Mouse (Mus musculus) ovary, postnatal 36 days (tissue): ENCODE data around the gene Olfr700.
"Not testable (repeated sequence)": the region's sequence is repeated elsewhere in the genome, so short reads cannot be mapped to it uniquely, and the experiment has no call there.

Experiments
- DNase-seq: peaks from one replicate; pipeline ENCODE4 v3.0.0; 2022; ENCODE audit warnings: low spot score, mixed read lengths

The Olfr700 gene

DNA sequence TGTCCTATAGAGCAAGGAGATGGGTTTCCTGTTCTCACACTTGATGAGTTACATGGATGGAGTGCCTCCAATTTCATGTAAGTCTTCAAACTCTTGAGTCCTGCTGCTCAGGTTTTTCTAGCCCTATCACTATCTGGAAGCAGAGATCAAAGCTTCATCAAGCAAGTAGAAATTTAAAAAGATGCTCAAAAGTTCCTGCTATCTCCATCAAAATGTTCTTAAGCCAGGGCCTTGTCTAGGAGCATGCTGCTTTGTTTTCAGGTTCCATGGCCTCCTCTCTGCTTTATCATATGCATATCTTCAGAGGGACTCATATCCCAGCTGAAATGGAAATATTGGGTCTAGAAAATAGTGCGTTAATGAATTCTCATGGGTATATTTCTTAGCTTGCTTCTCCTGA is at the start of gene Olfr700:
Gene Olfr700 (minus strand): TSS at position 101 of the 400 bp plus-strand sequence.
- no peak for DNase-seq

DNA sequence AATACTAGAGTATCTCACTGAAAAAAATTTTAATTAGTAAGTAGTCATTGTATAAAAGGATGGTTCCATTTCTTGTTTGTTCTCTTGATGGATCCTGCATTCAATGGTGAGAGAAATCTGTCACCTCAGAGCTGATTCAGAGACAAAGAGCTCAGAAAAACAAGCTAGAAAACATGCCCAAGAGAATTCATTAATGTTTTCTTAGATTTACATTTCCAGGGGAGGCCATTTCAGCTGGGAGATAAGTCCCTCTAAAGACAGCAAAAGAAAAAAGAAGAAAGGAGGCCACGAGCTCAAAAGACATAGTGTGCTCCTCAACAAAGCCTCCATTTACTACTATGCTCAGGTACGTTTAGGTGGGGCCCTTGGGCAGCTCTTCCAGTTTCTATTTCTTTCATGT is 34.4 kb upstream of the Olfr700 start, which contains the start of gene Olfr703:
Gene Olfr703 (plus strand): TSS at position 301 of the 400 bp plus-strand sequence.
- DNase-seq = no peak

DNA sequence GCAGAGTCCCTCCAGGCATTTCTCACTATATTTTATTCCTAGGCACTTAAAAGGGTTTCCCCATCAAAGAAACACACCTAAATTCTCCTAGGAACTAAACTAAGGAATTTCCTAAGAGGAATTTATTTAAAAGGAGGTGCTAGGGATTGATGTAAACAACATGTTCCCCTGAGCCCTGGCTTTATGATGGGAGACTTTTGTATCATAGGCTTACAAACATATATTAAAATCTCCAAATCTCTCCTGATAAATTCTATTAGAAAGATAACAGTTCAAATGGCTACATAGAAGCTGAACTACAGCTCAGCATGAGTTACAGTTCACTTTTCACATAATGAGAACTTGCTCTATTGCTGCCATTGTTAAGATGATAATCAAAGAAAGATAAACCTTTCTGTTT is 25.2 kb upstream of the Olfr700 start, which contains the start of gene Olfr702:
Gene Olfr702 (minus strand): TSS at position 101 of the 400 bp plus-strand sequence.
- no peak for DNase-seq

DNA sequence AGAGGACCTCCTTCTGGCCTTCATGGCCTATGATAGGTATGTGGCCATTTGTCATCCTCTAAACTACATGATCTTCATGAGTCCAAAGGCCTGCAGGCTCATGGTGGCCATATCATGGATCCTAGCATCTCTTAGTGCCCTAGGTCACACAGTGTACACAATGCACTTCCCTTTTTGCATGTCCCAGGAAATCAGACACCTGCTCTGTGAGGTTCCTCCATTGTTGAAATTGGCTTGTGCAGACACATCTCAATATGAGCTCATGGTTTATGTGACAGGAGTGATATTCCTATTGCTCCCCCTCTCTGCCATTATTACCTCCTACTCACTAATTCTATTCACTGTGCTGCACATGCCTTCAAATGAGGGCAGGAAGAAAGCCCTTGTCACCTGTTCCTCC is 9.8 kb upstream of the Olfr700 start:
- no peak for DNase-seq

DNA sequence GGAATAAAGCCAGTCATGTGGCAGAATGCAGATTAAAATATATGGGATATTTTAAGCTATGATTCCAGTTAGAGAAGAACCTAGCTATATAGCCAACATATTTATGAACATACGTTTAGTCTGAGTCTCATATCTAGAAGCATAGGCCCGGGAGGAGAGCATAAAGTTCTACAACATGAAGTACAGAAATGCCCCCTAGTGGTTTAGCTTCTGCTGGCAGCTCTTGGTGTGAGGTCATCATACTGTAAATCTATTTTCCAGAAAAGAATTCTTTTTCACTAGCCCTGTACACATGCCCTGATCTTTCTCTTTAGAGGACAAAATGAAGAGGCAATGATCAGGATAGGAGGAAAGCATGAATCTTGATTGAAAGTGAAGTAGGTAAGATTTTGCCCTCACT is 7.1 kb upstream of the Olfr700 start:
- no peak for DNase-seq

DNA sequence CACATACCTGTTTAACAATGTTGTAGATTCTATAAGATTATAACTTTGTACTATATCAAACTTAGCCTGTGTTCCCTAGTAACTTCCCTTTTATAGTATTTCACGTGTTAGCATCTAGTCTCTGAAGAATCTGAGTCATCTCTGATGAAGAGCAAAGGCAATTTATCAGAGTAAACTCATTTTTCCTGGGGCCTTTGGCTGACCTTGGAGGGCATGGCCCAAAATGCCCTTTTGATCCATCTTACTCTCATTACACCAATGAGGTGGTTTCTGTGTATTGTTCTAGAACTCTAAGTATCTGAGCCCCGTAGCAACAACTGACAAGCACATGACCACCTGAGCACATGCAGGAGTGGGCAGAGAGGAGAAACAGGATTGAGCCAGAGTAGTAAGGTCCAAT is 5.2 kb upstream of the Olfr700 start, which contains the start of gene Olfr701:
Gene Olfr701 (plus strand): TSS at position 301 of the 400 bp plus-strand sequence.
- DNase-seq = no peak

DNA sequence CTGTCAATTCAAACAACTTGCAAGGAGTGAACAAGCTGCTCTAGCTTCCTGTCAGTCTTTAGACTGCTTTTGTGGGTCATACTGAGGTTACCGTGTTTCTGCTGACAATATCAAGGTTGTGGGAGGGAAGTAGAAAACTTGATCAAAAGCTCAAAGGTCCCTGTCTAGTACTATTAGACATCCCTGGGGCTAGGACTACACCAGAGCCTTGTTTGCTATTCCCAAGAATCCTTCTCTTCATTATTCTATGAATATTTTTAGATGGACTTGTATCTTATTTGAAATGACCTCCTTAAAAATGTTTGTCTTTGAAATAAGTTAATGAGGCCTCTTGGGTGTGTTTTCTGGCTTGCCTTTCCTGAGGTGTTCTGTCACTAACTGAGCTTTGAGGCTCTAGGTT is 15.5 kb downstream of the Olfr700 start, which contains the start of gene Olfr699:
Gene Olfr699 (minus strand): TSS at position 101 of the 400 bp plus-strand sequence.
- DNase-seq = no peak

DNA sequence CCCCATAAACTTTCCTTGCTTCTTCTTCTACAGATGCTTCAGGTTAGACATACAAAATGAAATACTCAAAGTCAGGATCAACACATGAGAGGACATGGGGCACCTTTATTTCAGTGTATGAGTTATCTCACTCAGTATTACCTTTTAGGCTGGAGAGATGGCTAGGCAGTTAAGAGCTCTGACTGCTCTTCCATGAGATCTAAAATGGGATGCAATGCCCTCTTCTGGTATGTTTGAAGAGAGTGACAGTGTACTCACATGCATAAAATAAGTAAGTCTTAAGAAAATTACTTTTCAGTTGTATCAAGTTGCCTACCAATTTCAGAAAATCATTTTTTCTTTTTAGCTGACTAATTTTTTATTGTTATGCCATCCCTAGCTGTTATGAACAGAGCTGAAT is 20.3 kb downstream of the Olfr700 start:
- no peak for DNase-seq

DNA sequence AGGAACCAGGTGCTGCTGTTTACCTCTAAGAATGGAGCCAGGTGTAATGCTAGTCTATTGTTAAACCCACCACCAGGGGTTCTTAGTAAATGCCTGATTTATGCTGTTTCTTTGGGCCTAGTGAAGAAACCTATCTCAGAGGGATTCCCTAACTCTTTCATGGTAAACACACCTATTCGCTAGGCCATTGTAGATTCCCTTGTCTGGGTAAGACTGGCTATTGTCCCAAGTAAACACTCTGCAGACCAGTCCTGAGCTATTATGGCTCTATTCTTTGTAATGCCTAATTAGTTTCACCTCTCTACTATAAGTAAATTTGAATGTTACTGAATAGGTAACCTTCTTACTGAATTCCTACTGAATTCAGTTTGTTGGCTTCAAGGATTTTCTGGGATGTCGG is 47.6 kb downstream of the Olfr700 start:
- DNase-seq = not testable (repeated sequence)

DNA sequence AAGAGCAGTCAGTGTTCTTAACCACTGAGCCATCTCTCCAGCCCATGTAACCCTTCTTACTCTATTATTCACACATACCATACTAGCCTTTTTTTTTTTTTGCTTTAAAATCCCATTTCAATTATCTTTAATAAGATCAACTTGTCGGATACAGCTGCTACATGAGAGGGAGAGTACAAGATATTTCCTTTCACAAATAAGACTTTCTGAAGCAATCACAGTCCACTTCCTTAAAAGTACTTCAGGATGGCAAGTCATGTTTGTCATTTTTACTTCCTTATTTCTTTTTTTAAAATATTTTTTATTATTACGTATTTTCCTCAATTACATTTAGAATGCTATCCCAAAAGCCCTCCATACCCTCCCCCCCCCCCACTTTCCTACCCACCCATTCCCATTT is 49.8 kb downstream of the Olfr700 start:
- no peak for DNase-seq
